Mouse (Mus musculus) testis, adult 2 months (tissue): ENCODE results near the gene Usp32. TPM values are rescaled to one million over a fixed set of nuclear protein-coding genes. Genes with fewer than 3 reads are reported as not detected.

Source experiments
- H3K27ac ChIP-seq: fragments of 200-500 bp; 2 replicates; pipeline ENCODE4 v1.5.1; 2012; ENCODE audit warnings: low read depth, low read length; ENCODE audit not compliant: control insufficient read depth, insufficient read depth
- H3K27me3 ChIP-seq: fragments of 200-500 bp; 2 replicates; pipeline ENCODE4 v1.6.1; 2012; ENCODE audit warnings: mild to moderate bottlenecking, low read length, moderate library complexity; ENCODE audit not compliant: control insufficient read depth, insufficient read depth
- H3K36me3 ChIP-seq: fragments of 200-500 bp; 2 replicates; pipeline ENCODE4 v1.6.1; 2012; ENCODE audit warnings: mild to moderate bottlenecking, low read length; ENCODE audit not compliant: control insufficient read depth, insufficient read depth
- H3K4me1 ChIP-seq: fragments of 200-500 bp; 2 replicates; pipeline ENCODE4 v1.6.1; 2012; ENCODE audit warnings: low read length; ENCODE audit not compliant: control insufficient read depth, insufficient read depth
- H3K4me3 ChIP-seq: fragments of 200-500 bp; 2 replicates; pipeline ENCODE4 v1.5.1; 2012; ENCODE audit warnings: low read depth, mild to moderate bottlenecking, low read length, moderate library complexity, mixed read lengths; ENCODE audit not compliant: control insufficient read depth
- CTCF ChIP-seq: fragments of 200-500 bp; IDR thresholded peaks from 2 replicates; pipeline ENCODE4 v1.5.1; 2012; ENCODE audit warnings: low read depth, mild to moderate bottlenecking, inconsistent platforms, low read length, moderate library complexity; ENCODE audit not compliant: control insufficient read depth, insufficient read depth, insufficient replicate concordance
- POLR2A ChIP-seq: fragments of 200-500 bp; IDR thresholded peaks from 2 replicates; pipeline ENCODE4 v1.6.1; 2012; ENCODE audit warnings: low read depth, mild to moderate bottlenecking, inconsistent platforms, low read length, moderate library complexity; ENCODE audit not compliant: control insufficient read depth
- polyA plus RNA-seq: library from polyadenylated mRNA; depleted of rRNA; stranded (reverse); fragments of >200 nt; gene quantifications from 2 replicates; pipeline ENCODE4 v1.2.3, GENCODE M21; 2012

Usp32 gene
- polyA plus RNA-seq, 1 experiment, result 33.8 TPM

GRCm38 (mm10) chr11:85152256-85152930 lies 12.4 kb upstream of the Usp32 start:
- no peak for TF ChIP-seq POLR2A
- TF ChIP-seq CTCF, result no peak
- no peaks in the 10 kb centered on the region for H3K27me3 ChIP-seq
- no peaks in the 10 kb centered on the region for H3K4me1 ChIP-seq
- H3K36me3 ChIP-seq, result no peaks in the 10 kb centered on the region
- no peak overlapping the region for H3K4me3 ChIP-seq
- H3K27ac ChIP-seq, result no peak overlapping the region

- TF ChIP-seq POLR2A (no peak), CTCF (no peak)
- H3K4me3 ChIP-seq, result peak overlapping the region; percentile 98
- no peaks in the 10 kb centered on the region for H3K36me3 ChIP-seq
- H3K27ac ChIP-seq, result peak overlapping the region; percentile 91
- H3K4me1 ChIP-seq, result no peaks in the 10 kb centered on the region; the same call in none of the 2 replicates
- no peaks in the 10 kb centered on the region for H3K27me3 ChIP-seq
Measured at GRCm38 (mm10) chr11:85138776-85139474, 1.0 kb downstream of the Usp32 start.

DNA sequence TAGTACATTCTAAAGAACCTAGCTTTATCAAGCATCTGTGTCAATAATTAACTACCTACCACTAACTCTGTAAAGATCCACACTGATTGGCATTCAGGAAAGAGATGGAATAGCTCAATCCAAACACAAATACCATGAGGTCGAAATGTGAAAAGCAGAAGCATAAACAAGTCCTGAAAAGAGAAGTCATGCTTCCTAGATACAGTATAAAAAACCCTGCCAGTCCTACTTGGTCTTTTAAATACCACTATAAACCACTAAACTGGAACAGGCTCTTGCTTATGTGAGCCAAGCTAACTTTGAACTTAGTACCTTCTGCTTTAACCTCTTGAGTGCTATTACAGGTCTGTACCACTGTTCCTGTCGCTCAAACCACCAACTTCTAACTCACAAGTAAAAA lies 8.4 kb downstream of the Usp32 start:
- no peak overlapping the region for H3K27ac ChIP-seq
- H3K36me3 ChIP-seq, result no peaks in the 10 kb centered on the region
- no peak overlapping the region for H3K4me3 ChIP-seq
- no peaks in the 10 kb centered on the region for H3K27me3 ChIP-seq
- H3K4me1 ChIP-seq, result no peaks in the 10 kb centered on the region
- TF ChIP-seq CTCF, result no peak
- TF ChIP-seq POLR2A, result no peak

DNA sequence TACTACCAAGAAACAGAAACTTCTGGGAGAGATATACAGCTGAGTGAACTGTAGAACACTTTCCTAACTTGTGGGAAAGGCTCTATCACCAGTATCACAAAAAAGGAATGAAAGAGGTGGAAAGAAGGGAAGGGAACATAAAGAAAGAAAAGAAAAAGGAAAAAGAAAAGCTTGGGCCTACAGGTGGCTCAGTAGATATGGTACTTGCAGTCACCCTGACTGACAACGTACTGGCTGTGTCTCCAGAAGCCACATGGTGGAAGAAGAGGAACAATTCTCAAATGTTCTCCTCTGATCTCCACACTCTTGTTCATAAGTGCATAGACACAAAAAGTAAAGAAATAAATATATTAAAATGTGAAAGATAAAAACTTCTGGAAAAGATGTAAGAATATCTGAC lies 11.1 kb downstream of the Usp32 start:
- TF ChIP-seq CTCF, result no peak
- TF ChIP-seq POLR2A, result no peak
- H3K27me3 ChIP-seq, result no peaks in the 10 kb centered on the region
- H3K27ac ChIP-seq, result no peak overlapping the region
- no peaks in the 10 kb centered on the region for H3K36me3 ChIP-seq
- H3K4me1 ChIP-seq, result no peaks in the 10 kb centered on the region
- no peak overlapping the region for H3K4me3 ChIP-seq

- no peaks in the 10 kb centered on the region for H3K36me3 ChIP-seq
- H3K27me3 ChIP-seq, result no peaks in the 10 kb centered on the region
- H3K4me3 ChIP-seq, result no peak overlapping the region
- H3K27ac ChIP-seq, result no peak overlapping the region
- H3K4me1 ChIP-seq, result no peaks in the 10 kb centered on the region
- TF ChIP-seq CTCF (no peak), POLR2A (no peak)
Measured at GRCm38 (mm10) chr11:85126257-85127102, 13.5 kb downstream of the Usp32 start.

DNA sequence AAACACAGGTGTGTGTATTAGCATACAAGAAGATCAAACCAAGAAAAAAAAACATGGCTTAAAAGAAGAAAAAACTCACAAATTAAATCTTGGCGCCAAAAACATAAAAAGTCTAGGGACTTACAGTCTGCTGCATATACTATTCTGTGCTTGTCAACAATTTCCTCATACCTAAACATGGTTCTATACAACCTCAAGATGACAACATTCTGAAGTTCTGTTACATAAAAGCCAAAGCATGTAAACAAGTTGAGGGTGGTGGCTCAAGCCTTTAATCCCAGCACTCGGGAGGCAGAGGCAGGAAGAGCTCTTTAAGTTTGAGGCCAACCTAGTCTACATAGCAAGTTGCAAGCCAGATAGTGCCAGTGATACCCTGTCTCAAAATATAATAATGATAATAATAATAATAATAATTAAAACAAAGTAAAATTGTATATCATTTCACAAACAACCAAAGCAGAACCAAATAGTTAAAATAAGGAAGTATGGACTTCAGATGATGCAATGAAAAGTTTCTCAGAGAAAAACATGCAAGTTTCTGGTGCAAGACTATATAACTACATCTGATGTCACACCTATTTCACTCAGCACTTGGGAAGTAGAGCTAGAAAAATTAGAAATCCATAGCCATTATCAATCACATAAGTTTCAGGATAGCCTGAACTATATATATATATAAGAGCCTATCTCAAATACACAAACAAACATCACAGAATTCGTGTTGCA lies 16.5 kb downstream of the Usp32 start:
- TF ChIP-seq POLR2A (no peak), CTCF (no peak)
- no peaks in the 10 kb centered on the region for H3K36me3 ChIP-seq
- H3K27me3 ChIP-seq, result no peaks in the 10 kb centered on the region
- H3K4me3 ChIP-seq, result no peak overlapping the region
- H3K27ac ChIP-seq, result no peak overlapping the region
- no peaks in the 10 kb centered on the region for H3K4me1 ChIP-seq

DNA sequence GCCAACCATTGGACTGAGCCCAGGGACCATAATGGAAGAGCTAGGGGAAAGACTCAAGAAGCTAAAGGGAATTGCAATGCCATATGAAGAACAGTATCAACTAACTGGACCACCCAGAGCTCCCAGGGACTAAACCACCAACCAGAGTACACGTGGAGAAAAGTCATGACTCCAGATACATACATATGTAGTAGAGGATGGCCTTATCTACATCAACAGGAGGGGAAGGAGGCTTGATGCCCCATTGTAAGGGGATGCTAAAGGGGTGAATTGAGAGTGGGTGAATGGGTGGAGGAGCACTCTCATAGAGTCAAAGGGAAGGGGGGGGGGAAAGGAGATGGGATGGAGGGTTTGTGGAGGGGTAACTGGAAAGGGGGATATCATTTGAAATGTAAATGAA lies 17.9 kb downstream of the Usp32 start:
- H3K4me3 ChIP-seq, result no peak overlapping the region
- H3K4me1 ChIP-seq, result no peaks in the 10 kb centered on the region
- TF ChIP-seq CTCF (no peak), POLR2A (no peak)
- no peak overlapping the region for H3K27ac ChIP-seq
- H3K36me3 ChIP-seq, result no peaks in the 10 kb centered on the region
- H3K27me3 ChIP-seq, result no peaks in the 10 kb centered on the region
